Mouse (Mus musculus) heart, embryonic 13.5 days (tissue): ENCODE results near the gene Lztr1. TPM values are rescaled to one million over a fixed set of nuclear protein-coding genes. Genes with fewer than 3 reads are reported as not detected.

Source experiments
- ATAC-seq: fragments of 200-750 bp; cut with Nextera tagmentation; 2 replicates; pipeline ENCODE4 v1.8.0; 2017; ENCODE audit warnings: moderate TSS enrichment; ENCODE audit not compliant: insufficient number of reproducible peaks, low FRiP score, low TSS enrichment; ENCODE audit errors: extremely low read depth
- H3K27ac ChIP-seq: fragments of 300-500 bp; sonication (generic); replicated peaks from 2 replicates; pipeline ENCODE4 v1.5.1; 2015; ENCODE audit warnings: moderate library complexity, mild to moderate bottlenecking, inconsistent platforms
- H3K27me3 ChIP-seq: fragments of 300-500 bp; sonication (generic); replicated peaks from 2 replicates; pipeline ENCODE4 v1.6.1; 2015; ENCODE audit warnings: mild to moderate bottlenecking, inconsistent platforms
- H3K36me3 ChIP-seq: fragments of 300-500 bp; sonication (generic); 2 replicates; pipeline ENCODE4 v1.6.1; 2015; ENCODE audit warnings: mild to moderate bottlenecking, inconsistent platforms
- H3K4me1 ChIP-seq: fragments of 300-500 bp; sonication (generic); 2 replicates; pipeline ENCODE4 v1.6.1; 2015; ENCODE audit warnings: inconsistent platforms
- H3K4me2 ChIP-seq: fragments of 300-500 bp; sonication (generic); 2 replicates; pipeline ENCODE4 v1.6.1; 2015; ENCODE audit warnings: inconsistent platforms, mild to moderate bottlenecking, moderate library complexity
- H3K4me3 ChIP-seq: fragments of 300-500 bp; sonication (generic); 2 replicates; pipeline ENCODE4 v1.5.1; 2015; ENCODE audit warnings: moderate library complexity, mild to moderate bottlenecking, inconsistent platforms
- H3K9ac ChIP-seq: fragments of 300-500 bp; sonication (generic); 2 replicates; pipeline ENCODE4 v1.6.1; 2015; ENCODE audit warnings: inconsistent platforms, mild to moderate bottlenecking, moderate library complexity
- H3K9me3 ChIP-seq: fragments of 300-500 bp; sonication (generic); 2 replicates; pipeline ENCODE4 v1.6.1; 2016; ENCODE audit warnings: inconsistent platforms
- WGBS: fragments of 180-500 bp; shearing (Covaris S2); methylation state at CpG from one replicate; pipeline ENCODE4 v1.1.7; 2015; ENCODE audit warnings: mixed read lengths; 5-methylcytosine and 5-hydroxymethylcytosine counted together
- polyA plus RNA-seq: library from polyadenylated mRNA; unstranded; fragments of >200 nt; fragmentation: Nextera tagmentation; extraction: Ambion mirVana; gene quantifications from 2 replicates; pipeline ENCODE4 v1.2.1, GENCODE M21; 2015

The Lztr1 gene
- polyA plus RNA-seq, 1 experiment from 2014 or later, result 49.9 TPM

DNA sequence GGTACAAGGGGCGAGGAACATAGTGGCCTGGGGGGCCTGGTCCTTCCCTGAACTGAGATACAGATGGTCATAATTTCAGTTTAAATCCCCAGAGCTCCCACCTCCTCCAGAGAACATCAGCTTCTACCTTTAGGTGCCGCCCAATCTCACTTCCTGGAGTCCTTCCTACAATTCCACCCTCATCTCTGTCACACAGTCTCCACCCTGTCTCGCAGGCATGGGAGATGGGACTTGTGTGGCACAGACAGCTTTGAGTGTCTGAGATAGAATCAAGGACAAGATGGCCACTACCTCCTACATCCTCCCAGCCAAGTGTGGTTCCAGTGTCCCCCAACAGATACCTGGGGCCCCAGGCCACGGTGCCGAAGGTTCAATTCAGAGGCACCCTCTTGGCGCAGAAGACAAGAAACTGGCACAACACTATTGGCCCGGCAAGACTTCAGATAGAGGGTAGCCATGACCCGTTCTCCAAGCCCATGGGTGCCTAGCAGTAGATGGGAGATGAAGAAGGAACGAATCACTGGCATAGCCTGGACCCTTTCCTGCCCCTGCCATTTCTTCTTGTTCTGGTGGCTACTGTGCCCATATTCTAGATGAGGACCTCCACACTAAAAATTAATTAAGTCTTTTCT lies 51.0 kb downstream of the Lztr1 start:
- peak overlapping the region; percentile 11; the same call in 1 of the 2 replicates for H3K4me3 ChIP-seq
- no peaks in the 10 kb centered on the region for H3K9me3 ChIP-seq
- peaks cover 54% of the 10 kb centered on the region for H3K4me1 ChIP-seq
- H3K9ac ChIP-seq, result peak overlapping the region; percentile 62; the same call in 1 of the 2 replicates
- no peak for ATAC-seq
- H3K36me3 ChIP-seq, result no peaks in the 10 kb centered on the region
- H3K4me2 ChIP-seq, result peak overlapping the region; percentile 57
- 65% methylated on average over 9 of the region's 9 CpGs for WGBS
- peaks cover 10% of the 10 kb centered on the region; the same call in 1 of the 2 replicates for H3K27me3 ChIP-seq
- peak overlapping the region; percentile 20; the same call in 1 of the 2 replicates for H3K27ac ChIP-seq

DNA sequence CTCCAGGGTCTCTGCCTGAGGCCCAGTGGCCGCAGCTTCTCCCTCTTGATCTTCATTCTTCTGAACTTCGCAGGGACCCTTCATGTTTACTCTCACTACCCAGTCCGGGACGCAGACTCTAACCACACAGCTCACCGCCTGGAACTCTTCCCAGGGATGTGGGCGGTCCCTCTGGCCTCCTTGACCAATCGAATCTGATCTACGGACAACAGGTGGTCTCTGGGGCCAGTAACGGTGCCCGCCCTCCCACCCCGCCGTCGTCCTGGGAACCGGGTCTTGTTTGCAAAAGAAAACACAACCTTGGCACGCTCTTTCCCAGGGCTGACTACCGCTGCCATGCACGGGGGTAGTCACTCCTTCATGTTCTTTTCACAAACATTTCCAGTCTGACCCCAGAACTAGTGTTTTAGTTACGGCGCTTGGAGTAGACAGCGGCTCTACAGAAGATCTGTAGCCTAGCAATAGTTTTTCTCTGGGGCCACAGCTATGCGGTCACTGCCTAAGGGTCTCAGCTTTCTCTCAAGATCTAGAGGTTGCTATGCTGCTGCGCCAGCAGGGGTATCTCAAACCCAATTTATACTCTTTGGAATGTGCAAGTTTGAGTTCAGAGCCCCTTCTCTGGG lies 52.8 kb downstream of the Lztr1 start, which contains the start of gene Lrrc74b:
Gene Lrrc74b, minus strand, starts transcription at position 120 of the 623 bp plus-strand sequence.
- peak within 1 kb of the TSS; percentile 74 for H3K4me2 ChIP-seq
- no peaks in the 10 kb centered on the region for H3K9me3 ChIP-seq
- H3K4me1 ChIP-seq, result peaks cover 41% of the 10 kb centered on the region
- H3K36me3 ChIP-seq, result no peaks in the 10 kb centered on the region
- peak within 1 kb of the TSS; percentile 45 for H3K4me3 ChIP-seq
- ATAC-seq, result peak; percentile 55; the same call in 1 of the 2 replicates
- peaks cover 14% of the 10 kb centered on the region for H3K27me3 ChIP-seq
- peak within 1 kb of the TSS; percentile 67 for H3K27ac ChIP-seq
- peak within 1 kb of the TSS; percentile 64 for H3K9ac ChIP-seq
- WGBS, result 2% methylated on average over 22 of the region's 22 CpGs

DNA sequence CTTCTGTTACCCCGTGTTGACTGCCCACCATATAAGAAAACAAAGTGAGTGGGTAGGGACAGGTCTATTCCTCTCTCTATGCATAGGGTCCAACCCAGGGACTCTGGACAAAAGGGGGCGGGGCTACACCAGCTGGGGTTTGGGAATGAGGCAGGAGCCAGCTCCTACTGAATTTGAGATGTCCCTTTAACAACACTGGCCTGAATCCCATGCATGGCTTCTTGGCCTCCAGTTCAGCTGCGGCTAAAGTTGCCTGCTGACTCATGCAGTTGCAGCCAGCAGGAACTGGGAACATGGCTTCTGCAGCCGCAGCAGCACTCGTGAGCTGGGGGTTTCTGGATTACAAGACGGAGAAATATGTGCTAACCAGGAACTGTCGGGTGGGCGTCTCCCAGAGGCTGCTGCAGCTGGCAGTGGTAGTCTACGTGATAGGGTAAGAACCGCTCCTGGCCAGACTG lies 53.3 kb downstream of the Lztr1 start, which contains the start of gene P2rx6:
Gene P2rx6, plus strand, starts transcription at position 135 of the 458 bp plus-strand sequence.
- Histone ChIP-seq H3K9me3 (no peaks in the 10 kb centered on the region), H3K4me3 (peak within 1 kb of the TSS; percentile 45), H3K9ac (peak within 1 kb of the TSS; percentile 64), H3K4me1 (peaks cover 41% of the 10 kb centered on the region), H3K4me2 (peak within 1 kb of the TSS; percentile 74), H3K27me3 (peaks cover 20% of the 10 kb centered on the region), H3K27ac (peak within 1 kb of the TSS; percentile 67), H3K36me3 (no peaks in the 10 kb centered on the region)
- ATAC-seq, result peak; percentile 23; the same call in 1 of the 2 replicates
- under 1% methylated on average over 10 of the region's 10 CpGs for WGBS

DNA sequence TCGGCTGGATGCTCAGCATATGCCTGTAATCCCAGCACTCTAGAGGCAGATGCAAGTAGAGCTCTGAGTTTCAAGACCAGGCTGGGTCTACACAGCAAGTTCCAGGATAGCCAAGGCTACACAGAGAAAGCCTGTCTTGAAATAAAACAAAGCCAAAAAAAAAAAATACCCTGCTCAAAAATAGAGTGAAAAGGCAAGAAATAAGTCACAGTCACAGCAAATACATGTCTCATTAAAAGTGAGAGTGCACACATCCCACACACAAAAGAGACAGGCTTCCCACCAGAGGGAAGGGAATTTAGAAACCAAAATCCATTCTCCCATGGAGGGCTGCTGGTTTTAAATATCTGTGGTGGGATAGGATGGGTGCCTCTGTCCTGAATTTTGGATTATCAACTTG lies 55.1 kb downstream of the Lztr1 start:
- Histone ChIP-seq H3K27me3 (peaks cover 33% of the 10 kb centered on the region), H3K4me3 (no peak overlapping the region), H3K36me3 (no peaks in the 10 kb centered on the region), H3K27ac (no peak overlapping the region), H3K9me3 (no peaks in the 10 kb centered on the region), H3K4me1 (peaks cover 30% of the 10 kb centered on the region), H3K4me2 (no peak overlapping the region), H3K9ac (no peak overlapping the region)
- ATAC-seq, result no peak
- WGBS, result 56% methylated on average over 1 of the region's 1 CpGs

DNA sequence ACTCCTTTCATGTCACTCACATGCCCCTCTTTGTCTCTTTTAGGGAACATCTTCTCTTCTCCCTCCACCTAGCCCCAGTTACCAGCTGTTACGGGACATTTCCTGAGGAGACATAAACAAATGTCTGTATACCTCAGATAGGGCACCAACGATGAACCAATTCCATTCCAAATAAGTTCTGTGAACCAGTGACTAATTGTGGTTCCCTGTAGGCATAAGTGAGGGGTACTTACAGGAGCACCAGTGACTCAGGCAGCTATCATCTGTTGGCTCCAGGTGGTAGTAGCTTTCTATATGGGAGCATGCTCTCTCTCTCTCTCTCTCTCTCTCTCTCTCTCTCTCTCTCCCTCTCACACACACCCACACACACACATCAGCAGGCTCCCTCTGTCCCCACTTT lies 55.7 kb downstream of the Lztr1 start:
- no peaks in the 10 kb centered on the region for H3K9me3 ChIP-seq
- no peak overlapping the region for H3K9ac ChIP-seq
- H3K27ac ChIP-seq, result no peak overlapping the region
- no peaks in the 10 kb centered on the region for H3K36me3 ChIP-seq
- WGBS, result 64% methylated on average over 2 of the region's 2 CpGs
- H3K4me2 ChIP-seq, result no peak overlapping the region
- no peak overlapping the region for H3K4me3 ChIP-seq
- H3K4me1 ChIP-seq, result peaks cover 24% of the 10 kb centered on the region
- peaks cover 33% of the 10 kb centered on the region for H3K27me3 ChIP-seq
- no peak for ATAC-seq

DNA sequence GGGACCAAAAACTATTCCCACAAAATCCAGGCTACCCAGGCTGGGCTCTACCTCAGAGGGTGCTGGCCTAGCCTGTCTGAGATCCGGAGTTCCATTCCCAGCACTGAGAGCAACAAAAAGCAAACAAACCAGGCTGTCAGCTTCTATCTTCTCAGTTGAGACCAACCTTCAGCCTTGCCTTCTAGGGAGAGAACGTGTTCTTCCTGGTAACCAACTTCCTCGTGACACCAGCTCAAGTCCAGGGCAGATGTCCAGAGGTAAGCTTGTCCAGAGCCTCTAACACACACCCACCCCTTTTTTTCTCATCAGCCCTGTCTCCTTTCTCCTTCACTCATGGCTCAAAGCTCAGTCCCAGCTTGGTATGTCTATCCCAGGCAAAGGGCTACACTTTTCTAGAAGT lies 56.3 kb downstream of the Lztr1 start:
- Histone ChIP-seq H3K9ac (no peak overlapping the region), H3K4me3 (no peak overlapping the region), H3K27me3 (peaks cover 33% of the 10 kb centered on the region), H3K4me1 (peaks cover 22% of the 10 kb centered on the region), H3K9me3 (no peaks in the 10 kb centered on the region), H3K36me3 (no peaks in the 10 kb centered on the region), H3K27ac (no peak overlapping the region), H3K4me2 (no peak overlapping the region)
- no peak for ATAC-seq
- WGBS, result 61% methylated on average over 3 of the region's 3 CpGs

DNA sequence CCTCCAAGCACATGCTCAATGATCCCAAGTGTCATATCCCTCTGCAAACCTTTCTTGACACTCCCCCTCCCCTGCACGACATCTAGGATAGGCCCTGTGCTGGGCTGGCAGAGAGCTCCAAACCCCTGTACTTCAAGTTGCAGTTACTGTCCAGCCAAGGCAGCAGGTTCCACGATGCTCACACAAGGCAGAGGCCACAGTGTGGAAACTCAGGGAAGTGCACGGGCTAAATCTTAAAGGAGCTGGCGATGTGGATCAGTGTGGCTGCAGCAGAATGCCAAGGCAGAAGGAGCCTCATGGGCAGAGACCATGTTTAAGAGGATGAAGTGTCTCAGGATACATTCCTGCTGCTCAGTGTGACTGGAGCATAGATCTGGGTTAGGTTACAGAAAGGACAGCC lies 57.7 kb downstream of the Lztr1 start:
- Histone ChIP-seq H3K36me3 (no peaks in the 10 kb centered on the region), H3K27ac (no peak overlapping the region), H3K9ac (no peak overlapping the region), H3K4me1 (peaks cover 14% of the 10 kb centered on the region), H3K27me3 (peaks cover 41% of the 10 kb centered on the region), H3K4me2 (no peak overlapping the region), H3K9me3 (no peaks in the 10 kb centered on the region), H3K4me3 (no peak overlapping the region)
- 23% methylated on average over 4 of the region's 4 CpGs for WGBS
- no peak for ATAC-seq

Other genes starting within 250 kb of the Lztr1 start
- gene Tmem191c, start 232.6 kb upstream of the Lztr1 start, polyA plus RNA-seq, result 7.0 and 7.6 TPM in 2 replicates
- 0.88 and 5.7 TPM in 2 replicates for gene Serpind1, start 177.3 kb upstream of the Lztr1 start, polyA plus RNA-seq
- 11.0 and 12.0 TPM in 2 replicates for gene Snap29, start 102.7 kb upstream of the Lztr1 start, polyA plus RNA-seq
- 26.7 and 29.0 TPM in 2 replicates for gene Pi4ka, start 102.4 kb upstream of the Lztr1 start, polyA plus RNA-seq
- 42.8 and 46.0 TPM in 2 replicates for gene Crkl, start 56.7 kb upstream of the Lztr1 start, polyA plus RNA-seq
- 0.88 and 1.0 TPM in 2 replicates for gene Aifm3, start 19.1 kb upstream of the Lztr1 start, polyA plus RNA-seq
- 31.7 and 35.4 TPM in 2 replicates for gene Thap7, start 22.4 kb downstream of the Lztr1 start, polyA plus RNA-seq
- 0.19 TPM in 2 replicates for gene Lrrc74b, start 52.6 kb downstream of the Lztr1 start, polyA plus RNA-seq
- 0.65 and 0.79 TPM in 2 replicates for gene P2rx6, start 53.2 kb downstream of the Lztr1 start, polyA plus RNA-seq
- 8.9 and 9.8 TPM in 2 replicates for gene Slc7a4, start 74.5 kb downstream of the Lztr1 start, polyA plus RNA-seq
- 23.8 and 24.7 TPM in 2 replicates for gene Smpd4, start 110.7 kb downstream of the Lztr1 start, polyA plus RNA-seq
- gene Ccdc74a, start 137.8 kb downstream of the Lztr1 start, polyA plus RNA-seq, result 3.5 and 4.1 TPM in 2 replicates
- gene Med15, start 224.2 kb downstream of the Lztr1 start, polyA plus RNA-seq, result 32.0 and 33.3 TPM in 2 replicates